Mouse (Mus musculus) midbrain, postnatal 0 days (tissue): ENCODE data around the gene Ykt6. TPM values are rescaled to one million over a fixed set of nuclear protein-coding genes. Genes with fewer than 3 reads are reported as not detected.
A peak's percentile ranks its signal among the peaks of the same experiment; 100 is the strongest.
"Not testable (repeated sequence)": the region's sequence is repeated elsewhere in the genome, so short reads cannot be mapped to it uniquely, and the experiment has no call there.

ENCODE experiments used
- ATAC-seq: fragments of 200-750 bp; cut with Nextera tagmentation; 2 replicates; pipeline ENCODE4 v1.8.0; 2017; ENCODE audit warnings: moderate number of reproducible peaks, mild to moderate bottlenecking, moderate TSS enrichment, moderate library complexity; ENCODE audit not compliant: low FRiP score
- DNase-seq: peaks from one replicate; pipeline ENCODE4 v3.0.0-alpha.2; 2015; ENCODE audit warnings: low spot score
- H3K27ac ChIP-seq: fragments of 300-500 bp; sonication (generic); 2 replicates; pipeline ENCODE4 v1.5.1; 2014; ENCODE audit warnings: low read depth, mild to moderate bottlenecking, low read length, mixed read lengths
- H3K27me3 ChIP-seq: fragments of 300-500 bp; sonication (generic); 2 replicates; pipeline ENCODE4 v1.6.1; 2014; ENCODE audit warnings: low read length, control low read depth, mixed read lengths; ENCODE audit not compliant: insufficient read depth
- H3K36me3 ChIP-seq: fragments of 300-500 bp; sonication (generic); 2 replicates; pipeline ENCODE4 v1.6.1; 2014; ENCODE audit warnings: low read length, control low read depth, mixed read lengths; ENCODE audit not compliant: insufficient read depth
- H3K4me1 ChIP-seq: fragments of 300-500 bp; sonication (generic); 2 replicates; pipeline ENCODE4 v1.6.1; 2014; ENCODE audit warnings: mild to moderate bottlenecking, control low read depth, antibody characterized with exemption, low read length, mixed read lengths; ENCODE audit not compliant: insufficient read depth
- H3K4me2 ChIP-seq: fragments of 300-500 bp; sonication (generic); 2 replicates; pipeline ENCODE4 v1.6.1; 2014; ENCODE audit warnings: low read depth, mild to moderate bottlenecking, low read length, mixed read lengths; ENCODE audit not compliant: poor library complexity, severe bottlenecking
- H3K4me3 ChIP-seq: fragments of 300-500 bp; sonication (generic); 2 replicates; pipeline ENCODE4 v1.5.1; 2014; ENCODE audit warnings: low read depth, mild to moderate bottlenecking, low read length, moderate library complexity
- H3K9ac ChIP-seq: fragments of 300-500 bp; sonication (generic); replicated peaks from 2 replicates; pipeline ENCODE4 v1.6.1; 2014; ENCODE audit warnings: mild to moderate bottlenecking, low read length, moderate library complexity, mixed read lengths; ENCODE audit not compliant: poor library complexity, severe bottlenecking
- H3K9me3 ChIP-seq: fragments of 300-500 bp; sonication (generic); 2 replicates; pipeline ENCODE4 v1.6.1; 2016; ENCODE audit warnings: low read length, control low read depth
- CTCF ChIP-seq: IDR thresholded peaks from 2 replicates; pipeline ENCODE4 v1.5.1; 2016; ENCODE audit warnings: antibody characterized with exemption, mild to moderate bottlenecking
- WGBS: fragments of 180-500 bp; shearing (Covaris S2); extraction: QIAGEN DNeasy Blood & Tissue Kit; methylation state at CpG from one replicate; pipeline ENCODE4 v1.1.7; 2014; 5-methylcytosine and 5-hydroxymethylcytosine counted together
- polyA plus RNA-seq: library from polyadenylated mRNA; unstranded; fragments of >200 nt; fragmentation: Nextera tagmentation; extraction: Ambion mirVana; gene quantifications from 2 replicates; pipeline ENCODE4 v1.2.1, GENCODE M21; 2015
- total RNA-seq: library from RNA; depleted of rRNA; stranded (reverse); fragments of >200 nt; gene quantifications from 2 replicates; pipeline ENCODE4 v1.2.3, GENCODE M21; 2014

Gene Ykt6
- total and polyA plus RNA-seq, 2 experiments from 2014 or later = 87.0 to 151 TPM

- peak overlapping the region; percentile 22; the same call in 1 of the 2 replicates for H3K4me2 ChIP-seq
- not testable (repeated sequence) for H3K9ac ChIP-seq, H3K9me3 ChIP-seq, DNase-seq, ATAC-seq, H3K27me3 ChIP-seq, H3K27ac ChIP-seq, H3K4me1 ChIP-seq, H3K4me3 ChIP-seq, H3K36me3 ChIP-seq
- 31% methylated on average over 9 of the region's 13 CpGs for WGBS
Measured at GRCm38 (mm10) chr11:6007779-6008128, 52.3 kb downstream of the Ykt6 start.

- not testable (repeated sequence) for ATAC-seq
Measured at GRCm38 (mm10) chr11:6010751-6011482, 55.4 kb downstream of the Ykt6 start.

DNA sequence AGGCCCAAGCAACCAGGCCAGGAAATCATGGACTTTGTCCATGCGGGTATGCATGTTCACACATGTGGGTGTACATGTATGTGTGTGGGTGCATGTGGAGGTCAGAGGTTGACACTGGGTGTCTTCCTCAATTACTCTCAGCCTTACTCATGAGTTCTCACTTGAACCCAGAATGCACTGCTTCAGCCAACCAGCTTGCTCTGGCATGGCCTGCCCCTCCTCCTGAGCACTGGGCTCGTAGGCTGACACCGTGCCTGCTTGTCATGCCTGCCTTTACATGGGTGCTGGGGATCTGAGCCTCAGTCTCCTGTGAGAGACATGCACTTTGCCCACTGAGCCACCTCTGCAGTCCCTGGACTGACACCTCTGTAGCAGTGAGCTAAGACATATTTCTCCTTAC lies 56.4 kb downstream of the Ykt6 start:
- H3K4me3 ChIP-seq = no peak overlapping the region
- no peak overlapping the region for H3K9ac ChIP-seq
- 97% methylated on average over 3 of the region's 3 CpGs for WGBS
- no peak for TF ChIP-seq CTCF
- H3K4me1 ChIP-seq = no peaks in the 10 kb centered on the region
- H3K9me3 ChIP-seq = no peaks in the 10 kb centered on the region
- H3K27me3 ChIP-seq = no peaks in the 10 kb centered on the region
- ATAC-seq = no peak
- no peak overlapping the region for H3K27ac ChIP-seq
- peaks cover 13% of the 10 kb centered on the region for H3K36me3 ChIP-seq
- no peak for DNase-seq
- H3K4me2 ChIP-seq = no peak overlapping the region

More at GRCm38 (mm10) chr11:6010751-6011482, 55.4 kb downstream of the Ykt6 start:
- peaks cover 12% of the 10 kb centered on the region; the same call in 1 of the 2 replicates for H3K36me3 ChIP-seq
- H3K9me3 ChIP-seq, H3K4me1 ChIP-seq, H3K9ac ChIP-seq, H3K27me3 ChIP-seq, H3K4me3 ChIP-seq, H3K4me2 ChIP-seq, DNase-seq, H3K27ac ChIP-seq: not testable (repeated sequence)
- 86% methylated on average over 3 of the region's 18 CpGs for WGBS

DNA sequence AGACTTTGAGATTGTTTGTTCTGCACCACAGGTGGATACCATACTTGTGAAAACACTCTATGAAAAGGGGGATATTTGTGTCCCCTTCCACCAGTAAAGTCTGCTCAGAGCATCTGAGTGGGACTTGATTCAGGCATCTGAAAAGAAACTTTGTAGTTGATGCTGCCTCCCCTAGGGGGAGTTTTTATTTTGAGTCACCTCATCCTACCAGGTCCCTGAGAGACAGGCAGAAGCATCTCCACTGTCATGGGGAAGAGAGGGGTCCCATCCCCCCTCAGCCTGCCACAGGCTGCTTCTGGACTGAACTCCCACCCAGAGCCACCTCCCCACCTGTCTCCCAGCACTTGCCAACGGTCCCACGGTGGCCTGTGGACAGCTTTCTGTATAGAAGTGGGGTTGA lies 57.9 kb downstream of the Ykt6 start:
- no peak overlapping the region for H3K9ac ChIP-seq
- H3K4me3 ChIP-seq = no peak overlapping the region
- H3K4me1 ChIP-seq = no peaks in the 10 kb centered on the region
- H3K27me3 ChIP-seq = no peaks in the 10 kb centered on the region
- ATAC-seq (no peak), DNase-seq (no peak)
- peak; percentile 47 for TF ChIP-seq CTCF
- H3K4me2 ChIP-seq = no peak overlapping the region
- H3K36me3 ChIP-seq = peaks cover 15% of the 10 kb centered on the region
- H3K9me3 ChIP-seq = no peaks in the 10 kb centered on the region
- 65% methylated on average over 2 of the region's 2 CpGs for WGBS
- H3K27ac ChIP-seq = no peak overlapping the region

- H3K4me2 ChIP-seq = no peak overlapping the region
- H3K4me3 ChIP-seq = no peak overlapping the region
- H3K27ac ChIP-seq = no peak overlapping the region
- H3K9ac ChIP-seq = no peak overlapping the region
- peak; percentile 39 for DNase-seq
- no peak for ATAC-seq
- 78% methylated on average over 6 of the region's 6 CpGs for WGBS
- TF ChIP-seq CTCF = no peak
- no peaks in the 10 kb centered on the region for H3K27me3 ChIP-seq
- peaks cover 15% of the 10 kb centered on the region for H3K36me3 ChIP-seq
- H3K9me3 ChIP-seq = no peaks in the 10 kb centered on the region
- no peaks in the 10 kb centered on the region for H3K4me1 ChIP-seq
Measured at GRCm38 (mm10) chr11:6015011-6015431, 59.5 kb downstream of the Ykt6 start.

- Histone ChIP-seq H3K4me2 (no peak overlapping the region), H3K4me1 (no peaks in the 10 kb centered on the region), H3K9ac (no peak overlapping the region), H3K9me3 (no peaks in the 10 kb centered on the region), H3K36me3 (peaks cover 15% of the 10 kb centered on the region), H3K4me3 (no peak overlapping the region), H3K27me3 (no peaks in the 10 kb centered on the region), H3K27ac (no peak overlapping the region)
- no peak for ATAC-seq
- TF ChIP-seq CTCF = no peak
- WGBS = 0% methylated on average over 3 of the region's 3 CpGs
- peak; percentile 33 for DNase-seq
Measured at GRCm38 (mm10) chr11:6016368-6016767, 60.9 kb downstream of the Ykt6 start.
